Mouse (Mus musculus): Measurements from ENCODE around the gene 1700029I15Rik.
"Not testable (repeated sequence)": the region's sequence is repeated elsewhere in the genome, so short reads cannot be mapped to it uniquely, and the experiment has no call there.

1700029I15Rik gene

GRCm38 (mm10) chr2:92390206-92390930 is 8.0 kb downstream of the 1700029I15Rik start:
- peak; percentile 42 for DNase-seq (ENCODE audit: extremely low read depth, insufficient read length, low spot score)

DNA sequence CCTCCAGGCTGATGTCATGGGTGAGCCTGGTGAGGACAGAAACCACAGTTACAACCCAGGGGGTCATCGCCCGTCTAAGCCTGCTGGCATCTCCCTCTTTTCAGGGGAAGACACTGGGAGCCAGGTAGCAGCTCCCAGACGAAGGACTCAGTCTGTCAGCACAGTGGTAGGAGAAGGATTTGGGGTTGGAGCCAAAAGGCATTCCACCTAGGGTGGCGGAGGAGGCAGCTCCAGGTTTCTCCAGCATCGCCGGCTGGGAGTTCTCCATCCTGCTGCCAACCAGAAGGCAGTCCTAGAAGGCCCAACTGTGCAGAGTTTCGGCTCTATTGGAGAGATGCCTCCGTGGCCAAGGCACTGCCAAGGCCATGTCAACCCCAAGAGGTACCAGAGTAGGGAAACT is 8.8 kb downstream of the 1700029I15Rik start:
- DNase-seq (ENCODE audit: extremely low read depth, insufficient read length, low spot score), result no peak

GRCm38 (mm10) chr2:92391703-92392317 is 9.5 kb downstream of the 1700029I15Rik start:
- no peak for DNase-seq (ENCODE audit: extremely low read depth, insufficient read length, low spot score)

DNA sequence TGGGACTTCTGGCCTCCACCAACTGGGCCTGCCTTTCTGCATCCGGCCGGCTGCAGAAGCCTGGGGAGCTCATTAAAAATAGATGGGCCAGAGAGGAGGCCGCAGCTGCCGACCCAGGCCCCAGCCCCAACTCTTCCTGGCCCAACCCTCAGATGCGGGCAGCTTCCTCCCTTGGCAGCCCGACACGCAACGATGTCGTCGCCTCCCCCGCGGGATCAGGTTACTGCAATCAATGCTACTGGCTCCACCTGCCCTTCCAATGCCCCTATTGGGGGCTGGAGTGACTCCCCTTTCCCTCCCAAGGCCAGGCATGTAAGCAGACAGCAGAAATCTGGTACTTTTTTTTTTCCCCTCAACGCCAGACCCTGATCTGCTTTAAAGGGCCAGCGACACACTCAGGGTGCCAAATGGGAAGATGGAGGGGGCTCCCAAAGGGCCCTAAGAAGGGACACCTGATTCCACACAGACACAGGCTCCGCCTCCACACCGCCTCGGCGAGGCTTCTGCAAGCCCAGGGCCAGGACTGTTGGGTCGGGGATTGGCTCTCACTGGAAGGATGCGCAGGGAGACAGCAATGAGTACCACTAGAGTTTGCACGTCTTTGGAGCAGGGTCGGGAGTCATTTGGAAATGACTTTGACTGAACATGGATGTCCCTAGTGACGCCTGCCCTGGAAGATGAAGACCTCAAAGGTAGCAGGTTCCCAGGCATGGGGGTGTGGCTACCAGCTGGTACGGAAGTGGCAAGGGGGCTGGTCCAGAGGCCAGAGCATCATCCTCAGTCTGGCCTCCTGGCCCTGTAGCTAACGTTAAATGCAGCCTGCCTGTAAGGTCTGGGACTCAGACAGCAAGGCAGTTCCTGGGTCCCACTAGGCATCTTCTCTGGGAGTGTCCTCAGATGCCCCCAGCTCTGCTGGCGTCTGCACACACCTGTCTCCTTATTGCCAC is 10.3 kb downstream of the 1700029I15Rik start:
- DNase-seq (ENCODE audit: extremely low read depth, insufficient read length, low spot score), result no peak

DNA sequence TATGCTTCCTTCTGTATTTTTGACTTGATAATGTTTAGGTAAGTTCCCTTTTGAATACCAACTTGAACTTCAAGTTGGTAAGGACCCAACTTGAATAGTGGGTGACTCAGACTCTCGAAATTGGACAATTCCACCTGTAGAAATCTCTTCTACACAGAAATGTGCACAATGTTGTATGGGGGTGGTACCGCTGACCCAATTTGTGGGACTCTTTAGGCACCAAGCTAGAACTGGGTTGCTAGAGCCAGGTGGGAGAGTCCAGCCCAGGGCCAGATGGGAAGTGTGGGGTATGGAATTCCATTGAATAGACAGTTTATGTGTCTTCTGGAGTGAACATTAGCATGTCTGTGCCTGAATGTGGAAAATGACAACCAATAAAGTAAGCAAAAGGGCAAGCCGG is 13.2 kb downstream of the 1700029I15Rik start:
- no peak for DNase-seq (ENCODE audit: extremely low read depth, insufficient read length, low spot score)

DNA sequence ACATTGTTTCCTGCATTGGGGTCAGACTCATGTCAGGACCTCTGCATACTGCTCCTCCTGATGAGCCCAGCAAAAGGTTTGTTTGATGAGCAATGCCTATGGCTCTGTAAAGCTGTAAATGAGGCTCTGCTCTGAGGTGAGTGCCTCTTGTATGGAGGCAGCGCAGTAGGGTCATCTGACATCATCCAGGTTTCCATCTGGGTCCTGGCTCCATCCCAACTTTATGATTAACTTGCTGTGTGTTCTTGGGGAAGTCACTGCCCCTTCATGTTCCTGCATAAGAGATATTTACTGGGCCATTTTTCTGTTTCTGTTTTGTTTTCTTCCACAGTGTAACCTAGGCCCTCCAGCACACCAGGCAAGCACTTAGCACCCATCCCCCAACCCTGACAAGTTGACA is 15.1 kb downstream of the 1700029I15Rik start:
- DNase-seq (ENCODE audit: extremely low read depth, insufficient read length, low spot score), result no peak

GRCm38 (mm10) chr2:92399877-92400276 is 17.5 kb downstream of the 1700029I15Rik start:
- not testable (repeated sequence) for DNase-seq (ENCODE audit: extremely low read depth, insufficient read length, low spot score)

DNA sequence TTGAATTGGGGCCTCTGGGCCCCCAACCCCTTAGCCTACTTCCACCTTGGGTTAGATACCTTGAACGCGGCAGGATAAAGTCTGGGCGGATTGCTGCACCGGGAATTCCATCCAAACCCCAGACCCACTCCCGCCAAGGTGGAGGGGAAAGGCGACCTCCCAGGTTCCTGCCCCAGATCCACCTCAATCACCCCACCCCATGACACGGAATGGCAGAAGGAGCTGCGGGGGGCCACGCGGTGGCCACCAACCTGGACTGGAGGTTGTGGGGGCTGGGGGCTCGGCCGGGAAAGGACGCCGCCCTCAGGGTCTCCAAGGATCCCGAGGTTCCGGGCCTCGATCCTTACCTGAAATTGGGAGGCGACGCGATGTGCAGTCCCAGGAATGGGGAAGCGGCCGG is 18.3 kb downstream of the 1700029I15Rik start:
- no peak for DNase-seq (ENCODE audit: extremely low read depth, insufficient read length, low spot score)

GRCm38 (mm10) chr2:92401091-92401561 is 18.8 kb downstream of the 1700029I15Rik start, which contains the start of gene Mapk8ip1:
Gene Mapk8ip1 (minus strand): TSS chr2:92401263.
- DNase-seq (ENCODE audit: extremely low read depth, insufficient read length, low spot score), result no peak

DNA sequence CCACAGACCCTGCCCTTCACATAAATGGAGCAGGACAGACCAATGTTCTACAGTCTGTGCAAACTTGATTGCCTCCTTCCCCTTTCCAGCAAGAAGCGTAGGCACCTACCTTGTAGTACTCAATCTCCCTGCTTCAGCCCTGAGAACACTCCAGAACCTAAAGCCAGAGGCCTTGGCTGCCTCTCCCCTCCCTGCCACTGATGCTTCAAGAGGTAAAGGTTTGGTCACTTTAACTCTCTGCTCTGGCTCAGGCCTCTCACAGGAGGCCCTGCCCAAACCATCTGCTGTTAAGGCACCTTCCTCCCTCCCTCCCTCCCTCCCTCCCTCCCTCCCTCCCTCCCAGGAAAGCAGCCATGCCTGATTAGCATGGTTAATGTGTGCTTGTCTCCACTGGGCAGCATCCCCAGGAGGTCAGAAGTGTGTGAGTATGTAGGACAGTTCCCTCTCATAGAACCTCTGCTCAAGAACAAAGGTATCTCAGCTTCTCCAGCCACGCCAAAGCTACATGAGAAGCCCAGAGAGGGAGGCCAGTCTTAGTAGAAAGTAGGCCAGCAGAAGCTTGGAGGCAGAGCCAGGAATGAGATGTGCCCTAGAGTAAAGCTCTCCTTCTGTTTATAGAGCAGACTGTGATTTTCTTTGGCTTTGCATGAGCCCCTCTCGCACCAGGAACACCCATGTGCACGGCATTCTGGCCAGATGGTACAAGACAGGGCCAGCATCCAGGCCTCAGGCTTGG is 20.4 kb downstream of the 1700029I15Rik start:
- DNase-seq (ENCODE audit: extremely low read depth, insufficient read length, low spot score), result no peak

DNA sequence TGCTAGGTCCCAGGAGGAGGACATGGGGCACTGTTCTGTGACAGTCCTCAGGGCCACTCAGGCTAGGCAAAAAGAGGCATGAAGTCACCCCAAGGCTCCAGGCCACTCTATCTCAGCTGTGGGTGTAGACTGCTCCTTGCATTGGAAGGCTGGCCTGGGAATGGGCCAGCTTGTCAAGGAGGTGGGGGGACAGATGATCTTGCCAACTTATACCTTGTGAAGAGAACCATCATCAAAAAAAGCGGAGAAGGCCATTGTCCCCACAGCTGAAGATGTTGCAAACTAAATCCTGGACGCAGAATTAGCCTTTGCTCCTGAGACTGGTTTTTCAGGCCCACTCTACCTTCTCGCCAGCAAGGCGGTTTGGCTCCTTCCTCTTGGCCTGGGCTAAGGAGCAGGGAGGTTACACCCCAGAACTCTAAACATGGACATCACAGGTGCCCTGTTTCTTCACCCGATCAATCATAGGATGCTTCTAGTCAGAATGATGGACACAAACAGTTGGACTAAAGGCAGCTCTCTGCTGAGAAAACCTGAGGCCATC is 21.5 kb downstream of the 1700029I15Rik start:
- DNase-seq (ENCODE audit: extremely low read depth, insufficient read length, low spot score), result no peak

GRCm38 (mm10) chr2:92404737-92405136 is 22.4 kb downstream of the 1700029I15Rik start:
- no peak for DNase-seq (ENCODE audit: extremely low read depth, insufficient read length, low spot score)

DNA sequence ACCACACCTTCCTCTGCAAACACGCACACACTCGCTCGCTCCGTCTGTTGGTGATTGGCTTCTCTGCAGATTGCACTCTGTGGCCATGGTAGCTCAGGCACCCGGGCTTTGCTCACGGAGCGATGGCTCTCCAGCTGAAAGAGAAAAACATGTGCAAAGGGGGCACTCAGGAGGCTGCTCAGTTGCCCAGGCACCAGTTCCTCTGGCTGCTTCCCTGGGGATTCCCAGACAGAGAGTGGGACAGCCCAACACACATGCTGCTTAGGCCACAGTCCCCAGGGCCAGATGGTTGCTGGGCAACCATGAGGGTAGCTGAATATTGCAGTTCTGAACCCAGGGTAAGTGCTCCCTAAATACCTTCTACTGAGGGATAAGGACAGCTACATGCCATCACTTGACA is 23.3 kb downstream of the 1700029I15Rik start:
- DNase-seq (ENCODE audit: extremely low read depth, insufficient read length, low spot score), result no peak

DNA sequence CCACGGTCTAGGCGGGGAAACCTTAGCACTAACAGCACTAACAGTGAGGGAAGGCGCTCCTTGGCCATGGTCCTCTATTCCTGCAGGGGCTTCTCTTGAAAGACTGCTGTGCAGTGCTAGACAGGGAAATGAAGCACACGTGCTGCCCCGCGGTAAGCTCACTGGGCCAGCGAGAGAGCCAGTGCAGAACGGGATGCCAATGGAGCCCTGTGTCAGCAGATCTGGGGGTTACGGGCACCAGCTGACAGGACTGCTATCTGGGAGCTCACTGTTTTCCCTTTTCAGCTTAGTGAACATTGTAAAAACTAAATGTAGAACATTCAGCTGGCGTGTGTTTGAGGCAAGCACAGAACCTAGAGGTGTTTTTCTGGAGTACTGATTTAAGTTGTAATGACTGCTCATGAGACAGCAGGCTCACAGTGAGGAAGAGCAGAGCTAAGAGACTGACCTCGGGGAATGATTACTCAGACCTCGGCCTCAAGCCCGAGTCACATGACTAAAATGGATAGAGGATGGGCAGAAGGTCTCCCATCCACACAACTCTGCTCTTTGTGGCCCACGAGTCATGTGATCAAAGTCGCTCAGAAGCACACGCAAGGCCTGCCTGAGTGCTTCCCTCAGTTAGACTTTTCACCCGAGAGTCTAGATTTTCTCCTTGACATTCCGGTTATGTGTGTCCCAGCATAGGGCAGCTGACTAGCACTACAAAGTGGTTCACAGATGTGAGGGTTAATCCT is 26.1 kb downstream of the 1700029I15Rik start:
- no peak for DNase-seq (ENCODE audit: extremely low read depth, insufficient read length, low spot score)

DNA sequence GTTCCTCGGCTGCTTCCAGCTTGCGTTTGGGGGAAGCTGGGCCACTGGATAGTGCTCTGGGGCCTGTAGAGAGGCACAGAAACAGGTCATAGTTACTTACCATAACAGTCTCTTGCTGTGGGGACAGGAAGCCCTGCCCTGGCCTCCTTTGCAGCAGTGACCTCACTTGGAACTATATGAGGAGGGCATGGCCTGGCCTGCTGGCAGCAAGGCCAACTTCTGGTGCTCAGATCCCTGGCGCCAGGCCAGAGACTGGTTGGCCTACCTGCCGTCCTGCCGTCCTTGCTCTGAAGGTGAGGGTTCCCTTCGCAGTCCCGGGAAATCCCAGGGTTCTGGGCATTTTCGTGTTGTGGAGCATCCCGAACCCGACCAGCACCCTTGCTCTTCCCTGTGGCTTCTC is 29.4 kb downstream of the 1700029I15Rik start:
- no peak for DNase-seq (ENCODE audit: extremely low read depth, insufficient read length, low spot score)

GRCm38 (mm10) chr2:92421723-92422387 is 39.5 kb downstream of the 1700029I15Rik start:
- no peak for DNase-seq (ENCODE audit: extremely low read depth, insufficient read length, low spot score)

DNA sequence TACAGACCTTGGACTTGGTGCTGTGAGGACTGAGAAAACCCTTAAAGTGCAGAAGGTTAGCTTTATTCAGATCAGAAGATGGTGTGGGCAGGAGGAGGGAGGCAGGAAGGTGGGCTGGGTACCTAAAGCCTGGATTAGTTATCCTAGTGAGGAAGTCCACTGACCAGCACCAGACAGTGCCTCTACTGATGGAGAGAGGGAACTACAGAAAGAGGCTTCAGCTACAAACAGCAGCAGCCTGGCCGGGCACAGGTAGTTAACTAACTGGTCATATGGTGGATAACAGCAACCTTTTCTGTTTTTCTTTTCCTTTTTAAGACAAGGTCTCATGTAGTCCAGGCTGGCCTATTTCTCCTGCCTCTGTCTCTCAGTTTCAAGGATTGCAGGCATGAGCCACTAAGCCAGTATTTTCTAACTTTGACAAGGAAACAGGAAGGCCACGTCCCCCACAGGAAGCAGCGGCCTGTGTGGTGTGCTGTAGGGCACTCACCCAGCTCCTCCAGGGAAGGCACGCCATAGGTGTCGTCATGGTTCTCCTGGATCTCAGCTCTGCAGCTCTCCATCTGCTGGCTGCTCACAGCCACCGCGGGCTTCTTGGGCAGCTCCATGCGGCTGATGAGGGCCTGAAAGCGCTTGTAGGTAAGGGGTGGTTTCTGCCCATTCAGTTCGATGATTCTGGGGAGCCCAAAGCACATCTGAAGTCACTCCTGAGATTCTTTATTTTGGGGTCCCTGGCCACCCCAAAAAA is 40.2 kb downstream of the 1700029I15Rik start:
- no peak for DNase-seq (ENCODE audit: extremely low read depth, insufficient read length, low spot score)

DNA sequence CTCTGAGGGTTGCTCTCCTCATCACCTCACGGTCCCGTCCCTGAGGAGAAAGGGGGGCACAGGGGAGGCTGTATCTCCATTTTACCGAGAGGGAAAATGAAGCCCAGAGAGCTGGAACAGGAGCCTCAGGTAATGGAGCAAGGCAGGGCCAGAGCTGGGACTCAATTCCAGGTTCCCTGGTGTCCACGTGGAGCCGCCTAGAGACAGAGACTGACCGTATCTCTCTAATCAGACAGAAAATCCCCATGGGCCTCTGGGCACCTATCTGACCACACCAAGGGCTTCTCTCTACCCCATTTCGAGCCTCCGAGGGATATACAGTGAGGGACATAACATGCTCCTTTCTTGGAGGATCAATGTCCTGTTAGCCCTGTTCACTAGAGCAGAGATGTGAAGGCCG is 40.8 kb downstream of the 1700029I15Rik start:
- DNase-seq (ENCODE audit: extremely low read depth, insufficient read length, low spot score), result no peak

Data from 3134 (cell line).